Mouse (Mus musculus): ENCODE measurements around the gene Tjp1. TPM values are rescaled to one million over a fixed set of nuclear protein-coding genes. Genes with fewer than 3 reads are reported as not detected.

The Tjp1 gene
- total RNA-seq, 2 experiments from 2014 or later: 82.5 to 86.3 TPM

DNA sequence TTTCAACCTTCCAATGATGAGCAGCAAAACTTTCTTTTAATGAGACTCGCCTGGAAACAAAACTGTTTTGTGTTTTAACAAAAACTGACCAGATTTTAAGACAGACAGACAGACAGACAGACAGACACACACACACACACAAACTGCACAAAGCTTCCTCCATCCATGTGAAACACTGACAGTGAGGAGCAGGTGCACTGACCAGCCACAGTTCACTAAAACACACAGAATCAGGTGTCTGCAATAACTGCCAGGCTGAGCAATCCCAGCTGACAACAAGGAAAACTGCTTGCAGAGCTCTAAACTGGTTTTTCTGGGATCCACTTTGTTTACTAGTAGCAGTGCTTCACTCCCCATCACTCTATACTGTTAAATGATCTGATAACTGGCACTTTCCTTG is 171.4 kb downstream of the Tjp1 start:
- no peak for DNase-seq

DNA sequence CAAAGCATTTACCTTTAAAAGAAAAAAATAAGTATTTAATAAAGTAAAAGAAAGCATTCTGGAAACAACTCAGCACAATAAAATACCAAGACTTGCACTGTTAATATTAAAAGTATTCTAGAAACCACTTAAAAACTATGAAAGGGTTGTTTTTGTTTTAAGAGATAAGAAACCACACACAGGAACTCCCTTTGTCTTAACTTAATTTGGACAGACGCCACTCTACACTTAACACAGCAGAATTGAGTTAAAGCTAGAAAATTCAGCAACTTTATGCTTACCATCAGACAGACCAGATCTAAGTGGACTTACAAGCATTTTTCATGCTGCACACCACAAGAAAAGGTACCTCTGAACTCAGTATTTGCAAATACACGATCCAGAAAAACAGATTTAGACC is 172.7 kb downstream of the Tjp1 start:
- DNase-seq: no peak

DNA sequence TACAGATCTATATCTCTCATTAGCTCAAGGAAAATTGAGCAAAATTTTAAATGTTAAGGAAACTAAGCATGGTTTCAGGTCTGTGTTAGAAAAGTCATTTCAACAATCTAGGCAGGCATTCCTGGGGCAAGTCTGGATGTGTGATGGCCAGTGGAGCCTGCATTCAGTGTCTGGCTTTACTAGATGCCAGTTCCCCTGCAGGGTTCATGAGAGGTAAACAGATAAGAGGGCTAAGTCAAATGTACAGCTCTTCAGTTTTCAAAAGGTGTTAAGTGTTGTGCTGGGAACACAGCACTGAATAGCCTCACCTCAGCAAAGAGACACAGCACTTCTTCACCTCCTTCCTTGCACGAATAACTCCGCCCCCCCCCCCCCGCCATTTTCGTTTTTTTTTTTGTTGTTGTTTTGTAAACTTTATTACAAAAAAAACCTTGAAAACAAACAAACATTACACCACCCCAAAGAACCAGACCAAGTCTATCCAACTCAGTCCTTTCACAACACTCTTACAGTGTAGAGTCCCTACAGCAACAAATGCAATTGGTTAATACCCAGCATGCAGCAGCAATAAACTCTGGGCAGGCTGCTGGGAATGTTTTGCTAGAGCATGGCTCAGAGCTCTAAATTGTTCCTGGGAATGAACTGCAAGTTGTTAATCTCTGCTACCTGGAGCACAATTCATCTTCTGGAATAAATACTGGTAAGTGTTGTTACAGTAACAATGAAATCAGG is 177.1 kb downstream of the Tjp1 start:
- DNase-seq: peak in 1 of 2 experiments; percentile 41

- DNase-seq: no peak
These were observed 179.0 kb downstream of the Tjp1 start for GRCm38 (mm10) chr7:65348540-65348939.

DNA sequence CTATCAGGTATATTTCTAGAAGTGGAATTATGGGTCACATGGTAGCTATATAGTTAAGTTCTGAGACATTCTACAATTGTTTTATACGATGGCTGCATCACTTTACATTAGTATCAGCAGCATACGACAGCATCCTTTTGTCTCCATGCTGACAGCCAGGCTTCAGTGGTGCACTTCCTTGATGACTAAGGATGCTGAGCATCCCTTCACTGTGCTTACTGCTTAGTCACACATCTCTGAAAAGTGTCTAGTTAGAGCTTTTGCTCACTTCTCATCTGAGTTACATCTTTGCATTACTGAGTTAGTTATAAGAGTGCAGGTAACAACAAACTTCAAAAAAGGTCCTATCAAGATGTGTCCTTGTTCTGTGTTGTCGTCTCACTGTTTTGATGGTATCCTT is 182.3 kb downstream of the Tjp1 start:
- no peak for DNase-seq

GRCm38 (mm10) chr7:65337581-65338270 is 189.9 kb downstream of the Tjp1 start:
- DNase-seq: no peak

DNA sequence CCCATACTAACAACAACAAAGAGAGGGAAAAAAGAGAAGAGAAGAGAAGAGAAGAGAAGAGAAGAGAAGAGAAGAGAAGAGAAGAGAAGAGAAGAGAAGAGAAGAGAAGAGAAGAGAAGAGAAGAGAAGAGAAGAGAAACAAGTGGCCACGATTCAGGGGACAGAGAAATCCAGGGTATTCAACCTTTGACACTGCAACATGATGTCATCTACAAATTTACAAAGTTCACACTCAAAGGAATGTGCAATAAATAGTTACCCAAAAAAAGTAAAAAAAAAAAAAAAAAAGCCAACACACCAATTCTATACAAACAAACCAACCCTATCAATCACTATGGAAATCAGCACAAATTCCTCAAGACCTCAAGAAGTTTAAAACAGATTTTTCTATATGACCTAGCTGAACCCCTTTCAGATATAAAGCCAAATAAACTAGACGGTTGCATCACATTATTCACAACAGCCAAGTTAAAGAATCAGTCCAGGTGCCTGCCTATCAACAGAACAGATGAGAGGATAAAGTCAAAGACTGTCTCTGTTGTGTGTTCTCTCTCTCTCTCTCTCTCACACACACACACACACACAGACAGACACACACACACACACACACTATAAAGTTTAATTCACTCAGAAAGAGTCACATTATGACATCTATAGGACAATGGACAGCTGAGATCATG is 194.4 kb downstream of the Tjp1 start:
- no peak for DNase-seq

- DNase-seq: peak; percentile 53 to 91
These were observed 208.4 kb downstream of the Tjp1 start for GRCm38 (mm10) chr7:65319047-65319725.

- DNase-seq: peak; percentile 44 to 74
These were observed 210.2 kb downstream of the Tjp1 start for GRCm38 (mm10) chr7:65317418-65317817.

DNA sequence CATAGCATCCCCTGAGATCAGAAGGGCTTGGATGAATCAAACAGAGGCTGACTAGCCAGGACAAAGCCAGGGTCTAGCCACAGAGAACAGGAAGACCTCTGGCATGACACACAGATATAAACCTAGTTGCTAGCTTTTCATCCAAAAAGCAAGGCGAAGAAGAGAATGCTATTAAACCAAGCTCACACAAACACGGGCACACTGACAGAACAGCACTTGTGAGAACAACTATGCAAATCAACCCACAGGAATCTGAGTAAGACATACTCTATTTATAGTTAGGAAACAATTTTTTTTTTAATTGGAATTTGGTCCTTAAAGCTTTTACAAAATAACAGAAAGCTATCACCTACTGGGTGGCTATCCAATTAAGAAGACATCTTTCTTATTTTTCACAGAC is 212.4 kb downstream of the Tjp1 start:
- no peak for DNase-seq

DNA sequence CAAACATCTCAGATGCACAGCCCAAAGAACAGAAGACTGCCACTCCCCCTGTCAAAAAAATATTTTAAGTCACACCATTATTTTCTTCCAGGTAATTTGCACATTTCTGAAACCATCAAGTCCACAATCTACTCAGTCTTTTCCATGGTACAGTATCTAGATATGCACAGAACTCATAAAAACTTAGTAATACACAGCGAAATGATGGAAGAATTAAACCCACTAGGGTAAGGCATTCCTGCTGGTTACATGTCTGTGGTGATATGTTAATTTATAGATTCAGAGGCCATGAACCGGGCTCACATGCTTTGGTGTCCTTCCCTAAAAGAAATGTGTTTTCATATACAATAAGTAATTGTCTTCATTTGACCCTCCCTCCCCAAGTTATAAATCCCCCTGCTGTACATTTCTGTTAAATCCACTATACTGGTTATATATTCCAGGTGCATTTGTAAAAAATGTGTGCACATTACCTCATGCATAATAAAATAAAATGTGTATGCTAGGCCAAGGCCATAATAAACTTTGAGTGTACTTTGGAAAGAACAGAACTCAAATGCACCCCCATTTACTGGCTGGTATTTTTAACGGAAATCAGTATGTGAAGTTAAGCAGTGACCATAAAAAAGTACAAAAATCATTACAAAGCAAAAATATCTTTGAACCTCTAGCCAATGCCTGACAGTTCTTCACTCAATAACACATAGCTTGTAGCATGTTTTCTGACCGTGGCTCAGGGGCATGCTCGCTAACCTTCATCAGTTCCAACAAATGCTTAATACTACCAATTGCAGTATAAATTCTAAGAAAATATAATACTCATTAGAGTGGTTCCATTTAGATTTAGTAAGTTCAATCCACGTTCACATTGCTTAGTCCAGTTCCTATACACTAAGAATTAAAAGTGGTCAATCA is 230.6 kb downstream of the Tjp1 start:
- no peak for DNase-seq

GRCm38 (mm10) chr7:65282886-65283285 is 244.7 kb downstream of the Tjp1 start:
- DNase-seq: no peak

DNA sequence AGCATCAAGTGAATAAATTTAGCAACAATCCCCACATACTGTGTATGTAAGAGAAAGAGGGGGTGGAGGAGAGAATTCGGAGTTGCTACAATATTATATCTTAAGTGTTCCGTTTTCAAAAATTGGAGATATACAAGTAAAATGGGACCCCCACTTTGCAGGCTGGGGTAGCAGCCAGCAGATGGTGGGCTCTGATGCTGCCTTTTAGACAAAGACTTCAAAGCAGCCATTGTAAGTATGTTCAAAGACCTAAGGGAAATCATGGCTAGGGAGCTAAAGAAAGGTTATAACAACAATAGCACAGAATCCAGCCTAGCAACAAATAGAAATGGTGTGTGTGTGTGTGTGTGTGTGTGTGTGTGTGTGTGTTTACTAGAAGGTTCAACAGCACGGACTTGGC is 245.6 kb downstream of the Tjp1 start:
- no peak for DNase-seq

- peak; percentile 21 to 52 for DNase-seq
These were observed 246.4 kb downstream of the Tjp1 start for GRCm38 (mm10) chr7:65280944-65281912.

GRCm38 (mm10) chr7:65279277-65279676 is 248.3 kb downstream of the Tjp1 start:
- no peak for DNase-seq

- DNase-seq: no peak
These were observed 251.8 kb downstream of the Tjp1 start for GRCm38 (mm10) chr7:65275761-65276160.

DNA sequence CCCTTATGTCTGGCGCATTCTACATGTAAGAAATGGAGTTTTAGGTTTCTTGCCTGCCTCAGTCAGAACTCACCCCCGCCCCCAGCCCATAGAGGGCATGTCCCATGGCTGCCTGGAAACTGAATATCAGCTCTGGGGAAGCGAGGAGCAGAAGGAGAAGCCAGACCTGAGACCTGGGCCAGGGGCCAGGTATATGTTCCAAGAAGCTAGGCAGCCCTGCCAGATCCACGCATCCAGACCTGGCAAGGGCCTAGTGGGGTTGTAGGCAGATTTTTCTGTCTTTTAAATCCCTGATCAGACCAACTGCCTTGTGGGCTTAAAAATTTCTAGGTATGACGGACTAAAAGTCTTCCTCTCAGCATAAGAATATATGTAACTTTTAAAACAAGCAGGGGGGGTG is 253.4 kb downstream of the Tjp1 start:
- no peak for DNase-seq

GRCm38 (mm10) chr7:65249656-65250055 is 277.9 kb downstream of the Tjp1 start:
- no peak for DNase-seq

Data from heart, adult 18-20 months (tissue).